Mouse (Mus musculus): Measurements from ENCODE around the gene Slc25a21.

Gene Slc25a21

GRCm38 (mm10) chr12:56873204-56873603, 324.1 kb downstream of the Slc25a21 start:
- DNase-seq, result no peak

GRCm38 (mm10) chr12:56870569-56870968, 326.7 kb downstream of the Slc25a21 start:
- no peak for DNase-seq

GRCm38 (mm10) chr12:56863873-56864562, 333.3 kb downstream of the Slc25a21 start:
- no peak for DNase-seq

DNA sequence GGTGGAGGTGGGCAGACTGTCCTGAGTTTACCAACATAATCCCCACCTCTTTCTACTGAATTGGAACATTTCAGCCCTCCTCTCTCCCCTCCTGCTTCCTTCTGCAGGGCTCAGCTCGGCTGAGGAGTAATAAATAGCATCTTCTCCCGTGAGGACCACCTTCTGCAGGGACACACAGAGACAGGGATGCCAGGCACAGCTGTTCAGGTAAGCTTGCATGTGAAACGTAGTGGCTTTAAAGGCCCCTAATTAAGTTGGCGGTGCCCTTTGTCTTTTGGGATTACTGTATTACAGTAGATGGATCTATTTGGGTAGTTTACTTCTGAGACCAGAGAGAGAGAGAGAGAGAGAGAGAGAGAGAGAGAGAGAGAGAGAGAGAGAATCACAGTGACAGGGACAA, 344.6 kb downstream of the Slc25a21 start:
- DNase-seq, result no peak

- DNase-seq, result no peak
Observed at GRCm38 (mm10) chr12:56851464-56851863, 345.8 kb downstream of the Slc25a21 start.

DNA sequence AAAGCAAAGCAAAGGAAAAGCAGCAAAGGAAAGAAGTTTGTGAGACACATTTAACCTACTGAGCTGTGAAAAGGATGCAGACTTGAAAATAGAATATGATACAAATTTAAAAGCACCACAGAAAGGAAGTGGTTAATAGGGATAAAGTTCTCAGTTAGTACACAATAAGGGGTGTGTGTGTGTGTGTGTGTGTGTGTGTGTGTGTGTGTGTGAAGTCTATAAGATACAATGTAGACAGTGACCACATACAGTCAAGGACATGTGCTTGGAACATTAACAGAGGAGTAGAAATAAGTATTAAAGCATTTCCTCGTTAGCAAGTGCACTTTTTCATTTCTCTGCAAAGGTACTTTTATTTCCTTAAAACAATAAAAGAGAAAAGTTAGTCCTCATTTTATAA, 367.3 kb downstream of the Slc25a21 start:
- no peak for DNase-seq

DNA sequence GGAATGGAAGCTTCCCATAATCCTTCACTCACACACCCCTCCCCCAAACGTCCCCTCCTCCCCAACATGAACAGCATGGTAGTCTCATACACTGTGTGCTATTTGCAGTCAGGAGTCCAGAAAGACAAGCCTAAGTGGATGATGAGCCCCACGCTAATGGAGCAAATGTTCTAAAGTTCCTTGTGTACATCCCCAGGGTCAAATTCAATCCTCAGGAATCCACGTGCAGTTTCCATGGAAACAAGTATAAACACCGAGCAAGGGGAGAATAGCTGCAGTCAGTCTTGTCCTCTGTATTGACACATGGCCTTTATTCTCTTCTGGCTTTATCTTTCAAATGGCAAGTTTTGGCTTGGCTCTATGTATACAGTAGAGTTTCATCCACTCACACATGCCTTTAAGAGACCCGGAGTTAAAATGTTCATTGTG, 367.8 kb downstream of the Slc25a21 start:
- DNase-seq, result no peak

DNA sequence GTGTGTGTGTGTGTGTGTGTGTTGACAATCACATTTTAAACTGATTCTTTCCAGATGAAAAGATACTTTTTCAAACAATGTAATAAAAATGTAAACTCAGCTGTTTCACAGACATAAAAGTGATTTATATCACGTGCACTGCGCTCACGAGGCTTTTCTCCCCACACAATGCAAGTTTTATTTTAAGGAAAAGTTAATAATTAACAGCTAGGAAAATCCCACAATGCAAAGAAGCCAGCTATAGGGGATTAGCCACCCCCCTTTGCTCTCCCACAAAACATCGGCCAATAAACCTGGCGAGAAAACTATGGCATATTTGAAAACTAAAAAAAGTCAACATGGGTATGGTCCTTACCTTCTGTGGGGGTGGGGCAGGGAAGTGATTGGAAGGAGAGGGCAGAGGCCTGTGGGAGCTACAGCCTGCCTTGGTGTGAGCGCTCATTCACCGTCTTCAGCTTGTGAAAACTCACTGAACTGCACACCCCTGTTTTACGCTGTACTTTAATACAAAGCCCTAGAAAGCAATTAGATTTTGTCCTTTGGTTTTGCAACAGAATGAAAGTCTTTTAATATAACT, 369.4 kb downstream of the Slc25a21 start:
- DNase-seq, result no peak

DNA sequence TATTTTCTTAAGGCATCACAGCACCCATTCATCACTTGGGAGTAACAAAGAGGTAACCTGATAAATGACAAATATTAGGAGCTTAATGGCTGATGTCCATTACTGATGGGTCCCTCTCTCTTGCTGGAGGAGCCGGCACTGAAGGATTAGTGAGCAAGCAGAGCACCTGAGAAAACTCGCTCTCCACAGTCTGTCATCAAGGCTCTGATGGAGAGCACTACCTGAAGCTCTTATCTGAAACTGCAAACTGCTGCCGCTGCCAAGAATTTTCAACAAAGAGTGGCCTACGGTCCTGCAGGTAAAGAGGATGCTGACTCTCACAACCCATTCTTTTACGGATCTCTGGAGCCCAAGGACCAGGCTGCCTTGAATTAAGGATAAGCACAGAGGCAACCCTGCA, 372.6 kb downstream of the Slc25a21 start:
- no peak for DNase-seq

GRCm38 (mm10) chr12:56822122-56822521, 375.1 kb downstream of the Slc25a21 start:
- DNase-seq, result no peak

GRCm38 (mm10) chr12:56820604-56821003, 376.7 kb downstream of the Slc25a21 start:
- DNase-seq, result no peak

DNA sequence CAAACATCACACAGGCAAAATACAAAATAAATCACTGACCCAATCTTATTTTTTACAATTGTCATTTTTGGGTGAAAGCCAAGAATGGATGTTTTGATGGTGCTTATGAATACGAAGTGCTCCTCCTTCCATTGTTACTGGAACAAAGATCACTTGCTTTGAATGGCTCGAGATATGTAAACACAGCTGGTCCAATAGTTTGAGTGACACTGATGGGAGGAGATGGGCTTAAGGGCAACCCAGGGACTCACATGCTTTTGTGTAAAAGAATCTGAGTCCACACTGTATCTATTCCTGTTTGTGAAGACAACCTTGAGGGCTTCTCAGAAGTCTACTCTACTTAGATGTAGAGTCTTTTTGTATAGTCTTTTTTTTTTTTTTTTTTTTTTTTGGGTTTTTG, 389.8 kb downstream of the Slc25a21 start:
- DNase-seq, result no peak

DNA sequence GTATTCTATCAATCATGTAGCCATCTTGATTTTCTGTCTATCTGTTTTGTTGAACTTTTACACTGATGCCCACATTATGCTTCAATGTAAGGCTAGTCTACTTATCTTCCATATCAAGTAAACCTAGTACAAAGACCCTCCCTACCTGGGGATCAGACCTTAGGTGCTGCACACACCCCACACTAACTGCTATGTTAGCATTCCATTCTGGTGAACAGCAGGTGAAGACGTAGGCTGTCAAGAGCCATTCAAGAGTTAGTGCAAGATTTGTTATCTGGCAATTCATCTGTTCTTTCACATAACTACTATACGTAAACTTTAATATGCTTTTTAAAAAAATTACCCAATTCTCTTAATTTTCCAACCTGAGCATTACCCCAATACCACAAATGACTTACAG, 390.2 kb downstream of the Slc25a21 start:
- DNase-seq, result no peak

DNA sequence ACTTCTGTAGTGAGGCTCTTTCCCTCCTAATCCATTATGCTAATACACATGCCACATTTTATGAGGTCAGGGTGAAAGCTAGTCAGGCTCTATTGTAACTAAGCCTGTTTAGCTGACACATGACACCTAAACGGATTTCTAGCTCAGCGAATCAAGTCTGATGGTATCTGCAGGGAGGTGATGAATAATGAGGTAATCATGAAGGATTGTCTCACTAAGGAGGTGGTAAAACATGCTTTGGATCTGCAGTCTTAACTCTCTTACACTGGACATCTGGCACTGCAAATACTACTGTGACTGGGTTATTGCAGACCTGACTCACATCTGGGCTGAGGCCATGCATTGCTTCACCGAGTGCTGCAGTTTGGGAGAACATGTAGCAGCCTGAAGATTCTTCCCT, 392.8 kb downstream of the Slc25a21 start:
- DNase-seq, result no peak

DNA sequence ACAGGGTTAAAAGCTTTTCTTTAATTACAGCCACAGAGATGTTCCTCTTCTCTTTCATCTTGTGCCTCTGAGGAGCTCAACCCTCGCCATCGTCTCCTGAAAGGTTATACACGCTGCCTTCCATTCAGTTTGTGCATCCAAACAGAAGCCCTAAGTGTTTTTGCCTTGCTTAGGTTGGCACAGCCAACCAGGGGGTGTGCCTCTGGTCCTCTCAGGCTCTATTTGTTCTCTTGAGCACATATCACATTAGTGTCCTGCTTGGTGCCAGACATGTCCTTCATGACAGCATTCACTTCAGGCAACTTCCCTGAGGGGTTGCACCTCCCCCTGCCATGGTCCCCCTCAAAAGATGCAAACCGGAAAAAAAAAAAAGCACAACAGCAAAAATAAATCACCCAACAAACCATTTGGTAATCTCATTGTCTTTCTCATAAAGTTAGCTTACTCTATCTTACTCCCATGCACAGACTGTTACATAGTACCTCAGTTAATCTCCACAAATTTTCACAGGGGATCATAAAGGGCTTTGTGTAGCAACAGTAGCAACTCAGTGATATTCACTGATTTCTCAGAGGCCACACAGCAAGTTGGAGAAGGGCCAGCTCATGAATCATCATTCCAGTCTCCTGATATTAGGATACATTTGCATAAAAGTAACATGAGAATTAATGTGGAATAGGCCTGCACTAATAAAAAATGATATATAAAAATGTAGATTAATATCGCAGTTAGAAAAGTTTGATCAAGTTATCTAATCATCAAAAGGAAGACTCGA, 398.4 kb downstream of the Slc25a21 start:
- DNase-seq, result no peak

GRCm38 (mm10) chr12:56789236-56789635, 408.0 kb downstream of the Slc25a21 start:
- DNase-seq, result no peak

DNA sequence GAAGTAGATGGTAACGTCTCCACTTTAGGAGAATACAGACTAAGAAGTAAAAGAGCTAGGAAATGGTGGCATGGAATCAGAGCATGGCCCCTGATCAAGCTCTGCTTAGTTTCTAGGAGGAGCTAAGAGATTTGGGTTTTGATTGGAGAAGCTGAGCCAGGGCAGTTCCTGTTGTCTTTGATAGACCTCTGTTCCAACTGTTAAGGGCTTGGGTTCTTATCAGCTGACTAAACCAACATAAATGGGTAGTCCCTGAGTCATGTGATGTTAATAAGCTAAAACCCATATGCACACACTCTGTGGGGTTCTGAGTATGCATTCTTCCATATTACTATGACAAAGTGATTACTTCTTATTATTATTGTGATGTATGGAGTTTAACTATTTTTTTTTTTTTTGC, 412.0 kb downstream of the Slc25a21 start:
- DNase-seq, result no peak

GRCm38 (mm10) chr12:56781196-56781595, 416.1 kb downstream of the Slc25a21 start:
- no peak for DNase-seq

- DNase-seq, result no peak
Observed at GRCm38 (mm10) chr12:56779621-56780020, 417.7 kb downstream of the Slc25a21 start.

GRCm38 (mm10) chr12:56773941-56774340, 423.3 kb downstream of the Slc25a21 start:
- DNase-seq, result no peak

GRCm38 (mm10) chr12:56769421-56769820, 427.9 kb downstream of the Slc25a21 start:
- no peak for DNase-seq

DNA sequence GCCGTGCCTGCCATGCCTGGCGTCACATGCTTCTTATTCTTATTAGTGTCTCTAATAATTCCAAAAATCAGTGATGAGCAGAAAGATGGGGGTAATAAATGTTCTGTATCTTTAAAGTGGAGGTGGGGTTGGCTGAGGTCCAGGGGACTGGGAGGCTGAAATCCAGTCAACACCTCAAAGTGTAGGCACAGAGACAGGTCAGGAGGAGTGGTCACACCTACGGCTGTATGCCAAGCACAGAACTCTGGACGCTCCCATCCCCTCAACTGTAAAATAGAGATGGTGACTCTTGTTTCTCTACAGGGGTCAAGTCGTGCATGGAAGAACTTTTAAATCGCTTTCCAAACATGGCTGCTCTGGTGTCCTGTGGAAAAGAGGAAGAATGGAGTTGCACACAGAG, 429.8 kb downstream of the Slc25a21 start:
- DNase-seq, result no peak

GRCm38 (mm10) chr12:56737104-56737503, 460.2 kb downstream of the Slc25a21 start:
- no peak for DNase-seq

- no peak for DNase-seq
Observed at GRCm38 (mm10) chr12:56727631-56728030, 469.6 kb downstream of the Slc25a21 start.

Data from thymus, postnatal 4 days (tissue).